Mouse (Mus musculus) gastrocnemius, postnatal 36 days (tissue): ENCODE measurements around the gene Spag17. TPM values are rescaled to one million over a fixed set of nuclear protein-coding genes. Genes with fewer than 3 reads are reported as not detected.
A peak's percentile ranks its signal among the peaks of the same experiment; 100 is the strongest.
"Not testable (repeated sequence)": the region's sequence is repeated elsewhere in the genome, so short reads cannot be mapped to it uniquely, and the experiment has no call there.

ENCODE experiments used
- DNase-seq, 2 experiments: peaks; one replicate each; pipeline ENCODE4 v3.0.0; 2022
- intact Hi-C: fragments of 180-260 bp; cut with DNase I; formaldehyde crosslinking; loops from one replicate; pipeline ENCODE4 v1.15.1; 2025
- long read RNA-seq, 2 experiments: library from polyadenylated mRNA; stranded (forward); transcript quantifications; one replicate each; pipeline ENCODE4 v2.0.0; 2021
- total RNA-seq, 2 experiments: library from RNA; stranded (reverse); gene quantifications; 2 replicates each; pipeline ENCODE4 v1.2.3; 2021

The Spag17 gene
- not detected for total RNA-seq
- long read RNA-seq, experiment 1: 0 reads
- long read RNA-seq, experiment 2: 0 reads

- no peak for DNase-seq
- intact Hi-C loops: no loop called here
Observed at GRCm38 (mm10) chr3:99885187-99885811, at the start of gene Spag17. TSS of gene Spag17 (plus strand) at chr3:99885406.

GRCm38 (mm10) chr3:99842333-99842732 lies 42.9 kb upstream of the Spag17 start:
- intact Hi-C loops: no loop called here

DNA sequence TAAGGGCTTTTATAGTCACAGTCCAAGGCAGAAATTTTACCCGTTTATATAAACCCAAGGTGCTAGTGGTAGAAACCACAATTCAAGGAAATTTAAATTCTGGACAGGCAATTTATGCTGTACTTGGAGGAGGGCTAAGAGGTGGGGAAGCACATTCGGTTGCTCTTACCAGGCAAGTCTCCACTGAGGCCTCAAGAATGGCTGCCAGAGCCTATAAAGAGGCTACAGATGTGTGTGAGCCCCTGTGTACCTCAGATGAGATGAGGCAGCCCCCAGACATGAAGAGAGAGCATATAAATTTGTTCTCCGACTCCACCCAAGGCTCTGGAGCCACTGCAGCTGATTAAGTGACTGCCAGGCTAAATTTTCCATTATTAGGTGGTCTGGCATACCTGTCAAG lies 42.4 kb upstream of the Spag17 start:
- intact Hi-C loops: no loop called here
- DNase-seq: no peak

More at GRCm38 (mm10) chr3:99842333-99842732, 42.9 kb upstream of the Spag17 start:
- no peak for DNase-seq

DNA sequence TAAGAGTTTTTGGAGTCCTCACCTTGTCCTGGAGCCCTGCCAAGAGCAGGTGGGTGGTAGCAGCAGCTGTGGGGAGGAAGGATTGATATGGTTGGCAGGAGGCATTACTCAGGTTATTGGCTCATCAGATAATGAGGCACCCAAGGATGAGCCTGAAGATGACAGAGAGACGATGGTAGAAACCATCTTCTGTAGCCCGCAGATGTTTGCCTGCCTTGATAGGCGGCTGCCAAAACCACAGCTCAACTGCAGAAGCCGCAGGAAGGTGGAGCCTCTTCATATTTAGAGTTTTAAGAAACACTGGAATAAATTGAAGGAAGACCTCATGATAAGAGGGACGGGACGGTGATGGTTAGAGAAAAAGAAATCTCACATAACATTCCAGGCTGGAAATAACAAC lies 42.0 kb upstream of the Spag17 start:
- intact Hi-C loops: no loop called here
- no peak for DNase-seq

DNA sequence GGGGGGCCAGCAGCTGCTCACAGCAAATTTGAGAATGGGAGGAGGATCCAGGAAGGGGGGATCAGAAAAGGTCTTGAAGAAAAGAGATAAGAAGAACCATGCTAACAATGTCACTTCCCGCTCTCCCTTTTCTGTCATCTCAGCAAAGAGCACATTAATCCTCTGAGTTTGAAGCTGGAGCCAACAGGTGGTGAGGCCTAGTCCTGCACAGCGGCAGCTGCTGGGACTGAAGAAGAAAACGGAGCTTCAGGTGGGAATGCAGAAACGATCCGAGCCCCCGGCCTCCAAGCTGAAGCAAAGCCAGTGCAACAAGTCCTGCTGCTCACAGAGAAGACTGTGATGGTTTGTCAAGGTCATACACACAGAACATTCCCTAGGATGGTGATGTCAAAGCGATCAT lies 34.3 kb upstream of the Spag17 start:
- intact Hi-C loops: no loop called here
- DNase-seq: no peak

- intact Hi-C loops: no loop called here
- no peak for DNase-seq
Observed at GRCm38 (mm10) chr3:99854595-99854994, 30.6 kb upstream of the Spag17 start.

- no peak for DNase-seq
- intact Hi-C loops: no loop called here
Observed at GRCm38 (mm10) chr3:99858922-99859321, 26.3 kb upstream of the Spag17 start.

- no peak for DNase-seq
- intact Hi-C loops: loop anchor here (5.0 kb wide), 1 partner anchor 632 kb away; no protein-coding TSS in a partner anchor
Observed at GRCm38 (mm10) chr3:99864706-99865105, 20.5 kb upstream of the Spag17 start.

GRCm38 (mm10) chr3:99875137-99875536 lies 10.1 kb upstream of the Spag17 start:
- no peak for DNase-seq
- intact Hi-C loops: no loop called here

GRCm38 (mm10) chr3:99881498-99881897 lies 3.7 kb upstream of the Spag17 start:
- no peak for DNase-seq

DNA sequence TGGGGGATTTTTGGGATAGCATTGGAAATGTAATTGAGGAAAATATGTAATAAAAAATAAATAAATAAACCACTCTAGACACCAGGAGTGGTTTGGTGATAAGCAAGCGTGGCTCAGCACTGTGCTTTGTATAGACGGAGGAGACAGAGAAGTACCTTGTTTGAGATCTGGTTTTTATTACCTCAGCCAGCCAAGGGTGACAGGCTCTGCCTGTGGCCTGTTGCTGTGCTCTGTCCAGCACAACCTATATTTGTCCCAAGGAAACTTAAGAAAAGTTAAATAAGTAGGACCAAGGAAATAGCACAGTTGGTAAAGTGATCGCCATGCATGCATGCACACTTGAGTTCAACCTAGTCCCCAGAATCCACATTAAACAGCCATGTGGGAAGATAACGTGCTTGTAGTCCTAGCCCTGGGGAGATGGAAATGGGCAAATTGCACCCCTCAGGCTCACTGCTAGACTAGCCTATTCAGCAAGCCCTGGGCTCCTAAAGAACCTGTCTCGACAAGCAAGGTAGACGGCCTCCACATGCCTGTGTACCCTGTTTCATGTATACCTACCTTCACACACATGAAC lies 1.1 kb upstream of the Spag17 start:
- intact Hi-C loops: no loop called here
- no peak for DNase-seq

More at GRCm38 (mm10) chr3:99881498-99881897, 3.7 kb upstream of the Spag17 start:
- intact Hi-C loops: no loop called here

GRCm38 (mm10) chr3:99894741-99895140 lies 9.5 kb downstream of the Spag17 start:
- intact Hi-C loops, DNase-seq: not testable (repeated sequence)

DNA sequence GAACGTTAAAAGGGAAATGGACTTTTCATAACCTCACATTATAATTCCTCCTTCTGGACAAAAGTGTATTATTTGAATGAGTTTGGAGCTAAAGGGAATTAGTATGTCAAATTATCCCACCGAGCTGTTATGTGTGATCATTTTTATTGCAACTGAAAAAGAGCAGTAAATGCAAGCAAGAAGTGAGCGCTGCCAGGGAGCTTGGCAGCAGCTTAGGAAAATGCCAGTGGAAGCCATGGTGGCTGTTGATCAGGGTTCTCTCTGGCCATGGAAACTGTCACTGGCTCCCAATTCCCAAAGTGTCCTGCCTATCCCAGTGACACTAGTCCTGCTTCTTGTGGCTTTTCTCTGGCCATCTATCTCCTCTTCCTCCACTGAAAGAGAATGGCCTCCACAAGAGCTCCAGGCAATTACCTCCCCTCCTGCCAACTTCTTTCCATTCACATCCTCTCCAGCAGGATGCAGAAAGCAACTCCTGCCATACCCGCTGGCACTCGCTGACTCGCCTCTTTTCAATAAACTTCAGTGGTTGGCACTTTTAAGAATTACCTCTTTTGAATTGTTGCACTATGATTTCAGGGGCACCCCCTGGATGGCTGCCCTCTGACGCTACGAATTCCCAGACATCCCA lies 28.7 kb downstream of the Spag17 start:
- DNase-seq: no peak
- intact Hi-C loops: no loop called here

DNA sequence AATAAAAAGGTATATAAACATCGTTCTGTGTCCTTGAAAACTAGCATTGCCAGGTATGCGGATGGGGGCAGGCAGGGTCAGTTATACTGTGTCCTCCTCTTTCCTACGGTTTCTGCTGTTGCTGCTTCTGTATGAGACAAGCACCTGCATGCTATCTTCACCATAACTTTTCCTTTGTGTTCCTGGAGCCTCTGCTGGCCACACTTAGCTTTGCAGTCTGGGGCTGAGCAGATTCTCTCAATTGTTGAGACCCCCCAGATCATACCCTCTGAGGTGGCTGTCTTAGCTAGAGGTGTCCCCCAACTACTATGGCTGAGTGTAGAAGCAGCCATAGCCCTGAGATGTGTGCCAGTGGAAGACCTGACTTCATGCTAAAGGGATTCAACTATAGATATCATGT lies 37.7 kb downstream of the Spag17 start:
- intact Hi-C loops: no loop called here
- no peak for DNase-seq

DNA sequence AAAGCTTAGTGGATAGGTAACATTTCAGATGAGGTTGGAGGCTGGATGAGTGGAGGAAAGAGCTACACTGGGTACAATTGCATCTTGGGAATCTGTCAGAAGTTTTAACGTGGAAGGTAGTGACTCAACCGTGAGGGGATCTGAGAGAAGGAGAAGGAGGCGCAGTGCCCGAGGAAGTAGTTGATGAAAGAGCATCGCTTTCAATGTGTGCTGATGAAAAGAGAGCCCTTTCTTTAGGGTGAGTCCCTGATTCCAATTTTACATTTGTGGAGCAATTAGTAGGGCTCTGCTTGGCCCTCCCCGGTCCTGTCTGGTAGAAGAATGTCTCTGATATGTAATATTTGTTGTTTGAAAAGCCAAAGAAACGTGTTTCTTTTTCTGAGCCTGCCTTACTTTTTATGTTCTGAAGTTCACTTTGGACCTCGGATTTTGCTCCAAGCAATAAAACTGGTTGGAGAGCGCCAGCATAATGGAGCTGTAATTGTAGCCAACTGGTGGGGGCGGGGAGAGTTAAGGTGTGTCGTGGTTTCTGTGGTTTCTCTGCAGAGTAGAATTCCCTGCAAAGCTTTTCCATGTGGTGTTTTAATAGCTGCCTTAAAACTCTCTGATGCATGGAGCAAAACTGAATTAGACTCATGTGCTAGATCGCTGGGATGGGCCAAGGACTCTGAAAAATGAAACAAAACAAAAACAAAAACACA lies 45.9 kb downstream of the Spag17 start:
- intact Hi-C loops: no loop called here
- DNase-seq: peak in 1 of 2 experiments; percentile 47

DNA sequence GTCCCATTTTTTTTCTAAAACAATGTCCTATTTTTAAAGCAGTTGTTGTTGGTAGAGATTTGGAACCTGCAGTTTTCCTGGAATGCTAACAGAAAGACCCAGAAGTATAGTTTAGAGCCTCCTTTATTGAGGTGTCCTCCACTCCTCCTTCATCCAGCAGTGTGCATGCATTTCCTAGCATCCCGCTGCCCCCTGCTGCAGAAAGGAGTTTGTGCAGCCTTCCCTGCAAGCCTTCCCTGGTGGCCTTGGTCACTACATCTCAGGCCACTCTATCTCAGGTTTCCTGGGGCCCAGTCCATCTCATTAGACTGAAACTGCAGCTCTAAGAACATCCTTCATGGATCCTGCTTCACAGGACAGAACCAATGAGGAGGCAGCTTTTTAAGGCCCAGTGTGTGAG lies 51.0 kb downstream of the Spag17 start:
- intact Hi-C loops: loop anchor here (5.0 kb wide), 1 partner anchor 684 kb away; no protein-coding TSS in a partner anchor
- DNase-seq: peak in 1 of 2 experiments; percentile 40

GRCm38 (mm10) chr3:99938611-99939286 lies 53.5 kb downstream of the Spag17 start:
- intact Hi-C loops: loop anchor here (2.0 to 5.0 kb wide), 2 partner anchors 686 to 704 kb away; no protein-coding TSS in a partner anchor
- DNase-seq: peak in 1 of 2 experiments; percentile 20

DNA sequence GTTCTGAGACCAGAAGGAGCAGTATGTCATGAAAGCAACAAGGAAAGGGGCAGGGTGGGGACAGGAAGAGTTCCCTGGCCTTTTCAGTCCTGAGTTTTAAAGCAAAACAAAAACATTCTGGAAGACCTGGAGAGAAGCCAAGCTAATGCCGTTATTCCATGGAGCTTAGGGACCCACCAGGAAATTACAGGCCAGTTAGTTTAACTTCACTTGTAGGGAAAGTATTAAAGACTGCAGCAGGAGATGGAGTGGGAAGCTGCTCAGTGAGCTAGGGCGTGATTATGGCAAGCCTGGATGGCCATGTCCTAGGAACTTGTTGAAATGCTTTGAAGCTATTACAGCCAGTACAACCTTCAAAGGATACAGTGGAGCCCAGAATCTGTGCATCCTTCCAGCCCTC lies 60.0 kb downstream of the Spag17 start:
- DNase-seq: no peak
- intact Hi-C loops: no loop called here

- intact Hi-C loops: no loop called here
- DNase-seq: no peak
Observed at GRCm38 (mm10) chr3:99954039-99954602, 68.9 kb downstream of the Spag17 start.

- intact Hi-C loops: no loop called here
- DNase-seq: no peak
Observed at GRCm38 (mm10) chr3:99956517-99956916, 71.3 kb downstream of the Spag17 start.
